Mouse (Mus musculus) B cell, adult 67 days (primary cell): Measurements from ENCODE around the gene Tmf1. TPM values are rescaled to one million over a fixed set of nuclear protein-coding genes. Genes with fewer than 3 reads are reported as not detected.

Experiments used
- total RNA-seq, 2 experiments: library from RNA; stranded (reverse); gene quantifications; 4 replicates each; pipeline ENCODE4 v1.2.4; 2023

Tmf1 gene
- total RNA-seq, result 10 to 100 TPM; 89.0 to 94.4 TPM

GRCm38 (mm10) chr6:97178491-97179366, at the start of gene Tmf1:
Tmf1 (minus strand) TSS chr6:97179122.

GRCm38 (mm10) chr6:97210191-97210961, 31.5 kb upstream of the Tmf1 start, which contains the start of gene Arl6ip5:
Arl6ip5 (plus strand) TSS chr6:97210689.

GRCm38 (mm10) chr6:97205439-97205885, 26.5 kb upstream of the Tmf1 start, which contains the start of gene Uba3:
Uba3 (minus strand) TSS chr6:97205647.

GRCm38 (mm10) chr6:97148383-97149251, 30.3 kb downstream of the Tmf1 start, which contains the start of gene Eogt:
Eogt (minus strand) TSS chr6:97149182.

Other genes with a start within 250 kb of the Tmf1 start
- not detected for gene Fam19a4, start 118.7 kb downstream of the Tmf1 start, total RNA-seq
- 10 to 100 TPM; 18.1 to 18.5 TPM for gene Eogt, start 29.9 kb downstream of the Tmf1 start, total RNA-seq
- 10 to 100 TPM; 54.2 to 59.7 TPM for gene Uba3, start 26.5 kb upstream of the Tmf1 start, total RNA-seq
- 10 to 100 TPM; 70.1 to 75.7 TPM for gene Arl6ip5, start 31.6 kb upstream of the Tmf1 start, total RNA-seq
- not detected for gene Lmod3, start 73.6 kb upstream of the Tmf1 start, total RNA-seq